Mouse (Mus musculus): ENCODE results near the gene Grhpr.

GRCm38 (mm10) chr4:44940286-44940685, 40.9 kb upstream of the Grhpr start:
- no peak for TF ChIP-seq JUND (conservative IDR thresholded peaks at IDR 0.05; ENCODE audit: low read depth, low read length)
- TF ChIP-seq EP300 (IDR thresholded peaks at IDR 0.05; ENCODE audit: low read length) = no peak
- TF ChIP-seq ZNF384 (IDR thresholded peaks at IDR 0.05; ENCODE audit: low read depth, low read length) = no peak
- TF ChIP-seq CTCF (conservative IDR thresholded peaks at IDR 0.05 in 1 of 2, IDR thresholded peaks at IDR 0.05 in 1 of 2; ENCODE audit: low read depth in 2 of 2, low read length in 2 of 2) = no peak
- no peak for TF ChIP-seq GABPA (IDR thresholded peaks at IDR 0.05; ENCODE audit: insufficient replicate concordance, low read depth, low read length)
- no peak for TF ChIP-seq POLR2A (IDR thresholded peaks at IDR 0.05; ENCODE audit: low read depth, low read length)
- no peak for TF ChIP-seq MAX (IDR thresholded peaks at IDR 0.05; ENCODE audit: low read length)
- no peak for TF ChIP-seq ZC3H11A (IDR thresholded peaks at IDR 0.05; ENCODE audit: low read depth, low read length)
- no peak for TF ChIP-seq RAD21 (IDR thresholded peaks at IDR 0.05; ENCODE audit: low read depth, low read length)
- no peak for TF ChIP-seq HCFC1 (IDR thresholded peaks at IDR 0.05; ENCODE audit: low read depth, low read length)
- no peak for TF ChIP-seq NRF1 (IDR thresholded peaks at IDR 0.05; ENCODE audit: low read depth, low read length)
